Mouse (Mus musculus) retina, embryonic 14.5 days (tissue): ENCODE data around the gene Csnk1g1.
A peak's percentile ranks its signal among the peaks of the same experiment; 100 is the strongest.

Experiments
- DNase-seq: peaks from one replicate; pipeline ENCODE4 v3.0.0-alpha.2; 2015; ENCODE audit warnings: low spot score

Gene Csnk1g1

DNA sequence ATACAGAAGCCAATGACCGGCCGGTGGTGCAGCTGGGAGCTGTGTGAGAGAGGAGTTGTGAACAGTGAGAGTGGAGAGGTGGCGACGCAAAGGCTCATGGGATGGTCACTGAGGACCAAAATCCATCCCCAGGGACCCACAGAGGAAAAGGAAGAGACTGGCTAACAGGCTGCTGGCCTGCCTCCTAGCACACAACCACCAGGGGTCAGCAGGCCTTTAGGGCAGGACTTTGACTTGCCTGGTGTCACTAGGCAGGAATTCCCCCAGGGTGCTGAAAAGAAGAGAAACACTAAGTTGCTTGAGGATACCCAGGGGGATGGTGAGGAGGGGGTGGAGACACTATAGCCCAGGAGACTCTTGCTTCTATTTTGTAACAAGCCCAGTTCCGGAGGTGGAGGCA is 158.8 kb downstream of the Csnk1g1 start:
- DNase-seq: peak; percentile 69

DNA sequence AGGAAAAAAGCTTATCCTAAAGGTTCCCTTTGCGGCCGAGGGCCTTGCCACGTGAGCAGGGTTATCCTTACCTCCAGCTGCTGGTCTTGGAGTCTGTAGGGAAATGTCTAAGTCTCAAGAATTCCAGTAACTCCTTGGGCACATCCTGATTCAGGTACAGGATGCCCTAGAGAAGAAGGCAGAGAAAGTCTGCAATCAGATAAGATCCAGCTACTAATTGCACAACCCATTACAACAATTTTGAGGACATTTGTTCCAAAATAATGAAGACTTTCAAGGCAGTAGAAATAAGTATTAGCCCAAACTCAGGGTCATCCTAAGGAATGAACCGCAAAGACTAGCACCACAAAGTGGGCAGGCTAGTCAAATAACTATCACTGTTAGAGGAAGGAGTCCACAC is 159.3 kb downstream of the Csnk1g1 start:
- DNase-seq: no peak

DNA sequence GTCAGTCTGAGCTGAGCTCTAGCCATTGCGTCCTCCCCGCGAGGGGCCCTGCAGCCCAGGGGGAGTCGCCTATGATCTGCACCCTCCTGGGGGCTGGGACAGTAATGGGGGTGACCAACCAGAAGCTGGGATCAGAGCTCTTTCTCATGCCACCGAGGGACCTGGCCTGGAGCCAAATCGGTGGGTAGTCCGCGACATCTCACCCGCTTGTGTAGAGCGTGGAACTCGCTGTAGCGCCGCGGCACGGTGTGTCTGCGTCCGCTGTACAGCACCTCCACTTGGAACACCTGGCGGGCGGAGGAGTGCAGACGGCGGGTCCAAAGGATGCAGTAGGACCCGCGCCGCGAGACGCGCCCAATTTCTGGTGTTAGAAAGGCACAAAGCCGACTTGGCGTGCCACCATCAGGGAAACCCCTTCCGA is 160.3 kb downstream of the Csnk1g1 start:
- peak; percentile 37 for DNase-seq

DNA sequence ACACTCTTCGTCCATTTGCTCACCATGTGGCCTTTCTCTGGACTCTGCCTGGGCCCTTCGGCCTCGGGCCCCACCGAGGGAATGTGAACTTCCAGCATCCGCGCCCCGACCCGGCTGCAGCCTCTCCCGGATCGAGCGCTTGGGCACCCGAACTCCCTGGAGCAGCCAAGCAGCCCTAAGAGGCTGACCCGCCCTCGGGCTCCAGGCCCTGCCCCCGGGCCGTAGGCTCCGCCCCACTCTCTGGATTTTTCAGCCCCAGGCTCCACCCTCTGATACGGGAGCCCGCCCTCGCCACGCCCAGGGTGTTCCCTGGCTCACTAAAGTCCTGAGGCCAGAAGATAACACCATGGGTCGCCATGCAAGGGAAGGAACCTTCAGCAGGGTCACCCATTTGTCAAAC is 160.9 kb downstream of the Csnk1g1 start, which contains the start of gene Snx22:
Gene Snx22, minus strand, starts transcription at position 137 of the 400 bp plus-strand sequence.
- DNase-seq: peak; percentile 89

DNA sequence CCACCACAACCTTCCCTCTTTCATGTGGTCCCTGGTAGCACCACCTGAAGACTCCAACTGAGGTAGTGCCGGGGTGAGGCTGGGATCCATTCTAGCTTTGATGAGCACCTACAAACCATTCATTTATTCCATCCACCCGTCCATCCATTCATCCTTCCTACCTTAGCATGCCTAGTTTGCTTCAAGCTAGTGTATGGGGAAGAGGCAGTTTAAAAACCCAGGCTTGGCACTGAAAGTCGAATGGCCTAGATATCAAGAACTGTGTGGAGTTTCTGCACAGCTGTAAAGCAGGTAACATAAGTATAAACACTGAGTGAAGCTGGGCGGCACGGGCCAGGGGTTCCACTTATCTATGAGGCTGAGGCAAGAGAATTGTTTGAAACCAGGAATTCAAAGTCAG is 161.4 kb downstream of the Csnk1g1 start:
- DNase-seq: no peak

DNA sequence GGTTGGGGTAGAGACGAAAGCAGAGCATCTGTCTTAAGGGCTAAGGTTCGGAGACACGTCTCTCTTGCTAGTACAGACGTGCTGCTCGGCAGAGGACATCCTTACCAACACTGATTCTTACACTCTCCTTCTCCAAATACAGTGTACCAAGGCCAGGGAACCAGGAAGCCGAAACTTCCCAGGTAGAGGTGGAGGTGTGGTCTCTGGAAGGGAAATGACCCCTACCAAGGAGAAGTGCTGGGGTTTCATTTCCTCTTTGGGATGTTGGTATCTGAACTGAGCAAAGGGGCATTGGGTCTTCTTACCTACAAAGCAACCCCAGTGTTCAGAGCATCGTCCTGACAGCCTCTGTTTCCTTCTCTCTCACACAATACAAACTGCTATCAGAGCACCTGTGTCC is 164.0 kb downstream of the Csnk1g1 start:
- no peak for DNase-seq

DNA sequence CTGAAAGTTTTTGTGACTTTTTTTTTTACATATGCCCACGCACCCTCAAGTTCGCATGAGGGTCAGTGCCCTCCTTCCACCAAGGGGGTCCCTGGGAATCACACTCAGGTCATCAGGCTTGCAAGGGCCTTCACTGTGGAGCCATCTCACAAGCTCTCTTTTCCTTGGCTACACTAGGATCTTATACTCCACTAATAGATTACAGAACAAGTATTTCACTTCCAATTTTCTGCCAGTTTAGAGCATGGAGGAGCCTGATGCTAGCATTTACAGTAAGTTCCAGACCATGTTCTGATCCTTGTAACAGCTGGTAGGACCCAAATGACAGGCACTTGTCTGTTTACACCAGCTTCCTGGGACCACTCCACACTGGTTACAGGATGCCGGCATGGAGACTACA is 169.3 kb downstream of the Csnk1g1 start:
- no peak for DNase-seq

DNA sequence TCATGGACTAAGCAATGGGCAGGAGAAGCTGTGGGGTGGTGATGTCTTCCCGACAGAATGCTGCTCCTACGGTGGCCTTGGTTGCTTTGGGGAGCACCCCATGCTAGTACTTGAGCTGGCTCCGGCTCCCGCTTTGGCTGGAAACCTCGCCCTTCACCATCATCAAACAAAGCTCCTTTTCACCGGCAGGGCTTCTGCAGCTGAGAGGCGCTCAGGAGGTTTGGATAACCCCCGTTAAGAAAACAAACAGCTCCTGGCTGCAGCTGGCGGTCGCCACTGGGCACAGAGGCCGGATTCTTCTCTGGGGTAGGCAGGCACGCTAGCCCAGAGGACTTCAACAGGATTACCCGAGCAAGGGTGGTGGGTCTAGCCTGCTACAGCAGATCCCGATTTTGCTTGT is 169.8 kb downstream of the Csnk1g1 start:
- DNase-seq: no peak

DNA sequence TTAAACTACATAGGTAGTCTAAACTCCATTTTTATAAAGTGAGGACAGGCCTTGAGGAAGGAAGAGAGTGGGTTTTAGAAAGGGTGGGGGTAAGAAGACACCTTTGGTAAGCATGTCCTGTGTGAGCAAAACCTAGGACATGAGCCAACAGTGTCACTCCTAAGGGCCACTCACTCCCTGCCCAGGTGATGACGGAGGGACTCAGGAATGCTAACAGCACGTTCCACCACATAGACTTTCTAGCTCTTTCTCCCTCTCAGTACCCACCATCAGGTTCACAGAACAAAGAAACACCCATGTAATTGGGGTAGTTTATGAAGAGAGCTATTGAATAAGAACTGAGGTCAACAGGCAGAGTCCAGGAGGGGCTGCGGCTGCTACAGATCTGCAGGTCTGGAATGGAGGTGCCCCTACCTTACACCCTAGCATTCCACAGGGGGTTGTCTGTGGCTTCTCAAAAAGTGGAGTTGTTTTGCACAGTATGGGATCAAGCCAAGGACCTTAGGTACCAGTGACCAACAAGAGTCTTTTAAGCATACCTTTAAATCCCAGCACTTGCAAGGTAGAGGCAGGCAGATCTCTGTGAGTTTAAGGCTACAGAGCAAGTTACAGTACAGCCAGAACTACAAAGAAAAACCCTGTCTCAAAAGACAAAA is 172.2 kb downstream of the Csnk1g1 start:
- DNase-seq: no peak

DNA sequence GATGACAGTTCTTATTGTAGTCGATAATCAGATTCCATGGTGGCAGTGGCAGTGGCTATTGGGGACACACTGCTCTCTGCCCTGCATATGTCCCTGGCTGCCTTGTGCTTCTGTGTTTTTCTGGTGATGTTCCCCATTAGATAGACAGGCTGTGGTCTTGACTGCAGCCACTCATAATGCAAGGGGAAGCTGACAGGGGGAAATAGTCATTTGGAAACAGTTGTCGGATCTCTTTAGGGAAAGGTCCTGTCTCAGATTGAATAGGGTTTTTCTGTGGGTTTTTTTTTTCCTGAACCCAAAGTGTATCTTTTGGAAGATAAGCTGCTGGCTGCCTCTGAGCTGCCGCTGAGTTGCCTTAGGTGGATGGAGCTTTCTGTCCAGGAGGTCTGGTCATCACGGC is 173.3 kb downstream of the Csnk1g1 start:
- DNase-seq: no peak

DNA sequence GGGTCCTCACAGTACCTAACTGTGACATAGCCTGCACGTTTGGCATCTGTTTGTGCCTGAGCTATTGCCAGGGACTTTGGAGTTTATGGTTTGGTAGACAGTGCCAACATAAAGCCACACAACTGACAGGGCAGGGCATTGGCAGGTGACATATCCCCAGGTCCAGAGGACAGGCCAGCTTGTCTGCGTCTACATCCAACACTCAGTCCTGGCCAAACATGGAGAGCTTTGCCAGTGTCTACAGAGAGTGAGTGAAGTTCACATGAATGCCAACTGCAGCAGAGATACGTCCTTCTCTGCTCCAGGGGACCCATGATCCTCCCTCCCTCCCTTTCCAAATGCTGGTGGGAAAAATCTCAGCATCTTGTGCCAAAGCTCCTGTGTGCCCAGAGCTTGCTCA is 175.4 kb downstream of the Csnk1g1 start:
- no peak for DNase-seq

DNA sequence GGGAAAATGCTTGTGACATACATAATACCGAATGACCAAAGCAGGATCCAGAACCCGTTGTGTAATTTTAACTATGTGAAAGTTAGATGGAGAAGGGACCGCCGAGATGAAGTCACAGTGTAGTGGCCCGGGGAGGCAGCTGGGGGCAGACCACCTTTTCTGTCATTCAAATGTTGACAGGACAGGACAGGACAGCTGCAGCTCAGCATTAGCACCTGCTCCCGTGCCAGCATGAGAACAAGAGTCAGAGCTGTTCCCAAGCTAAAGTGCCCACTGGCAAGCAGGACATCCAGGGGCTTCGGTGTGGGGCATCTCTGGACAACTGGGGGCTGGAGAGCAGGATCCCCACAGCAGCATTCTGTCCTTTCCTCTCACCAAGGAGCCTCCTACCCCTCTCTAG is 178.3 kb downstream of the Csnk1g1 start:
- no peak for DNase-seq

DNA sequence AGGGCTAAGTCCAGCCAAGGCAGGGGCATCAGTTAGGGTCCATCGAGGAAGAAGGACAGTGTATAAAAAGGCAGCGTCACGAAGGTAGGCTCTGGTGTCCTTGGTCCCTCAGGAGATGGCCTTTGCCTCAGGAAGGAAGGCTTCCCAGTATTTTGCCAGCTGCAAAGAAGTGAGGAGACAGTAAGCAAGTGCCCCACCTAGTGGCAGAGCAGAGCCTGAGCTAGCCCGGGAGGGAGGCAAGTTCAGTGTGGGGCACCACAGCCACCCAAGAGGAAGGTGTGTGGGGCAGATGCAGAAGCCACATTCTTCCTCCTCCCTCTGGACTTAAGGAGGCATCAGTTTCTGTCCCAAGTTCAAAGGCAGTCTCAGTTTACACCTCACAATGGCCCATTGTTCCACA is 179.7 kb downstream of the Csnk1g1 start:
- DNase-seq: peak; percentile 76

DNA sequence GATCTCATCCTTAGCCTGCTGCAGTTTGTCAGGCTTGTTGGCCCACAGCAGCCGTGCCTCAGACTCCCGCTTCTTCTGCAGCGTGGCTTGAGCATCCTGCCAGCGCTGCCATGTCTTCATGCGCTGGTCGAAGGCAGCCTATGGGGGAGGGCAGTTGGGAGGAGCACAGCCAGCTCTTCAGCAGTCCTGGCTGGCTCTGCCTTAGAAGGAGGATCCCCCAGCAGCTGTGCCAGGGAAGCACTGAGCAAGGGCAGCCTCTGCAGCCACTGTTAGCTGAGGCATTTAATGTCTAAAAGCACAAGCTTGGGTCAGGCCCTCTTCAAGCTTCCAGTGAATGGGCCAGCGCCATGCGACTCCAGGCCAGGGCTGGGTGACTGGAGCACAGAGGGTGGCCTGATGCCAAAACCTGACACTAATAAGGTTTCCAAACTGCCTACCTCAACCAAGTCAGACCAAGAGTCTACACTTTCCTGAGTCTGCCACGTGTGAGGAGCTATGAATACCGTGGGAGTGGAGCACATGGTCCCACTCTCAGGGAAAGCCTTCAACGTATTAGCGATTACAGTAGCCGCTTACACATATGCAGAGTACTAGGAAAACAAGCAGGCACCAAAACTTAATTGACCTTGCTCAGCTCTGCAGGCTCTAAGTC is 182.0 kb downstream of the Csnk1g1 start:
- no peak for DNase-seq

DNA sequence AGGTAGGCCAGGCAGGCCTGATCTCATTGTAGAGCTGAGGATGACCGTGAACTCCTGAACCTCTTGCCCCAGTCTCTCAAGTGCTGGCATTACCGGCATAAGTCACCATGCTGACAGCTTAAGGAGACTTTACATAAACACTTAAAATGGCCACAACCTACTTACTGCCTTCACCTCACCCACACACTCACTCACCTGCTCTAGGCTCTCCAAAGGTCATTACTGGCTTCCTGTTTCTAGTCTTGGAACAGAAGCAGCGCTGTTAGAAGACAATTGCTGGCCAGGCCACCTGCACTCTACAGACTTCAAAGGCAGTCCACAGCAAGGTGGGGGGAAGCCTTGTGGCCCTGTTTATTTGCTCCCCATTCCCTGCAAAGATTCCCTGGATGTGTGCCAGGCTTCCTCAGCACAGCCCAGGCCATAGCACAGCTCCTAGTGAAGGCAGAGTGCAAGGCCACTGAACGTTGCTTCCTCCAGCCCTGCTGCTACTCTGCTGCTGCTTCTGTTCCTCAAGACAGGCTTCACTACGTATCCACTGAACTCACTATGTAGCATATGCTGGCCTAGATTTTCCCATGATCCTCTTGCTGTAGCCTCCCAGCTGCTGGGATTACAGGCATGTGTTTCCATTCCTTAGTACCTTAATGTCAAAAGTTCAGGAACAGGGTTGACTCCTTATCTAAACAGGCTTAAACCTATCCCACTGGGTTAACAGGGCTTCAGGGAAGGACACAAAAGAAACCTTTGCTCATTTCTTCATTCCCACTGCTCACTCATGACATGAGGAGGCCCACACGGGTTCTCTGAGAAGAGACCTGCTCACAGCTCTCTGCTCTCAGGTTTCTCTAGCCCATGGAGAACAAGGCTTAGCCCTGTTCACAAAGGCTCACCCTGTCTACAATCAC is 182.9 kb downstream of the Csnk1g1 start:
- DNase-seq: no peak

DNA sequence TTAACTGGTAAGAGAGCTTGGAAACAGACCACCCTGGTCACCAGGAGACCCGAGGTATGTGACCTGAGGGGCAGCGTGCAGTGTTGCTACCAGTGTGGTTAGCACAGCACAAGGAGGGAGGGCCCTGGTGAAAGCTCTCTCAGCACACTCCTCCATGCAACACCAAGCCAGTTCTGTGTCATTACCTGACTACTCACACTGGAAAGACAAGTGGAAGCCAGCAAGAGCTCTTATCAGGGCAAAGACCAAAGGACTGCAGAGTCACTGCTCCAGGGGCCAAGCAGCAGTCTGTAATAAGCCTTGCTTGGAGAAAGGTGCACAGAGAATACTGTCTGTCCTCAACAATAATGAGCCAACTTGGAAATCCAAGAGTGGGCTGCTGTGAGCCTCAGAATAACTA is 183.9 kb downstream of the Csnk1g1 start:
- DNase-seq: no peak
